24 mouse cellular contexts compared by ENCODE assay signal in genomic region chr2:120013831-120014486, GRCm38 (mm10).
"Had no signal": no experiment of that assay in that cellular context is flagged by ENCODE, and none has a peak within 500 bp of the region (broad histone marks: within the 10 kb centered on the region; RNA-seq: fewer than 3 reads in every experiment).

No protein-coding gene starts in this region.

- DNase-seq: cerebellum, postnatal 10 days; cerebellum, postnatal 14 days; cerebellum, postnatal 25 days; cerebellum, postnatal 36 days; embryo, embryonic 11 days; forebrain, postnatal 0 days; gastrocnemius, adult 2 months; gastrocnemius, postnatal 10 days; gastrocnemius, postnatal 14 days; gastrocnemius, postnatal 25 days; heart, adult 11 months had no signal

- H3K4me1 ChIP-seq: embryonic facial prominence, embryonic 10.5 days; embryonic facial prominence, embryonic 12.5 days; embryonic facial prominence, embryonic 13.5 days; embryonic facial prominence, embryonic 15.5 days; forebrain, embryonic 10.5 days; forebrain, embryonic 12.5 days; forebrain, embryonic 13.5 days; forebrain, embryonic 15.5 days had no signal

- H3K9me3 ChIP-seq: embryonic facial prominence, embryonic 10.5 days; embryonic facial prominence, embryonic 12.5 days; embryonic facial prominence, embryonic 13.5 days; embryonic facial prominence, embryonic 15.5 days; forebrain, embryonic 10.5 days; forebrain, embryonic 12.5 days; forebrain, embryonic 13.5 days; forebrain, embryonic 15.5 days; heart, embryonic 10.5 days had no signal

- H3K27me3 ChIP-seq: embryonic facial prominence, embryonic 12.5 days; embryonic facial prominence, embryonic 13.5 days; embryonic facial prominence, embryonic 15.5 days; forebrain, embryonic 12.5 days; forebrain, embryonic 13.5 days; forebrain, embryonic 15.5 days had no signal

- H3K4me3 ChIP-seq: embryonic facial prominence, embryonic 10.5 days; embryonic facial prominence, embryonic 12.5 days; embryonic facial prominence, embryonic 13.5 days; embryonic facial prominence, embryonic 15.5 days; erythroblast, embryonic 14.5 days; forebrain, embryonic 10.5 days; forebrain, embryonic 12.5 days; forebrain, embryonic 13.5 days; forebrain, embryonic 15.5 days; gastrocnemius, adult 2 months; heart, adult 2 months; heart, embryonic 10.5 days had no signal

- H3K9ac ChIP-seq: embryonic facial prominence, embryonic 12.5 days; embryonic facial prominence, embryonic 13.5 days; embryonic facial prominence, embryonic 15.5 days; forebrain, embryonic 12.5 days; forebrain, embryonic 13.5 days; forebrain, embryonic 15.5 days; forebrain, postnatal 0 days had no signal

- H3K27ac ChIP-seq: embryonic facial prominence, embryonic 10.5 days; embryonic facial prominence, embryonic 12.5 days; embryonic facial prominence, embryonic 13.5 days; embryonic facial prominence, embryonic 15.5 days; forebrain, embryonic 10.5 days; forebrain, embryonic 12.5 days; forebrain, embryonic 13.5 days; forebrain, embryonic 15.5 days; gastrocnemius, adult 2 months; heart, adult 2 months; heart, embryonic 10.5 days had no signal

- ATAC-seq: forebrain, embryonic 13.5 days; forebrain, embryonic 14.5 days; forebrain, embryonic 15.5 days; forebrain, embryonic 16.5 days; forebrain, postnatal 0 days had no signal
